Mouse (Mus musculus) stomach, postnatal 0 days (tissue): ENCODE results near the gene Proser3.

Source experiments
- CTCF ChIP-seq: IDR thresholded peaks from 2 replicates; pipeline ENCODE4 v1.5.1; 2016; ENCODE audit warnings: antibody characterized with exemption, low read depth, mild to moderate bottlenecking, moderate library complexity
- EP300 ChIP-seq: optimal IDR thresholded peaks from 2 replicates; pipeline ENCODE3; 2016; ENCODE audit warnings: antibody characterized with exemption

DNA sequence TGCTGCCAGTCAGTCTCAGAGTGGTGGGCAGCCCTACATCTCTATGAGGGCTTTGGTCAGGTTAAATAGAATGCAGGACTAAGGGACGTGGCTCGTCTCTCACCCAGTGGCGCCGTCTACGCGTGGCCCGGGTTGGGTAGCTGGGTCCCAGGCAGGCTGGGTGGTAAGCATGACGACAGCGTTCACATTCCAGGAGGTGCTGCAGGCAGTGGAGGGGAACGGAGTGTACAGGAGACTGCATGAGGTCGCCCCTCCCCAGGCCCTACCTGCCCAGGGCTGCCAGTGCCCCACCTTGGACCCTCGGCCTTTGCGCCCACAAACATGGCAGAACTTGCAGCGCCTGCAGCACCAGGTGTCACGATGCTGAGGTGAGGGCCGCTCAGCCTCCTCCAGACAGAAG lies 29.4 kb upstream of the Proser3 start:
- no peak for TF ChIP-seq CTCF
- TF ChIP-seq EP300 = no peak
